Mouse (Mus musculus): Measurements from ENCODE around the gene Ube2o. TPM values are rescaled to one million over a fixed set of nuclear protein-coding genes. Genes with fewer than 3 reads are reported as not detected.

Ube2o gene
- total RNA-seq (2021) = 100 to 1,000 TPM; 134 to 139 TPM
- long read RNA-seq, experiment 1, full-length matches to known transcripts = 28 of 98 reads
- long read RNA-seq, experiment 1, partial matches to known transcripts = 27 of 98 reads
- long read RNA-seq, experiment 1, other reads (novel, unspliced or antisense) = 43 of 98 reads
- long read RNA-seq, experiment 2, full-length matches to known transcripts = 26 of 89 reads
- long read RNA-seq, experiment 2, partial matches to known transcripts = 52 of 89 reads
- long read RNA-seq, experiment 2, other reads (novel, unspliced or antisense) = 11 of 89 reads

GRCm38 (mm10) chr11:116581376-116581814, at the start of gene Ube2o:
Gene Ube2o (minus strand): TSS chr11:116581447.
- intact Hi-C loops (cut with DNase I) = no loop called here
- peak; percentile 85 to 90 for DNase-seq (ENCODE audit: low spot score in 2 of 2)

- intact Hi-C loops (cut with DNase I) = no loop called here
These were observed 49.1 kb upstream of the Ube2o start for GRCm38 (mm10) chr11:116630171-116630965.

GRCm38 (mm10) chr11:116629472-116629871, 48.2 kb upstream of the Ube2o start:
- intact Hi-C loops (cut with DNase I) = loop anchor here (2.0 to 5.0 kb wide), 2 partner anchors 43 to 77 kb away; partner anchors contain the start of gene Aanat
- DNase-seq (ENCODE audit: low spot score in 2 of 2) = no peak

More at GRCm38 (mm10) chr11:116630171-116630965, 49.1 kb upstream of the Ube2o start:
- no peak for DNase-seq (ENCODE audit: low spot score in 2 of 2)

DNA sequence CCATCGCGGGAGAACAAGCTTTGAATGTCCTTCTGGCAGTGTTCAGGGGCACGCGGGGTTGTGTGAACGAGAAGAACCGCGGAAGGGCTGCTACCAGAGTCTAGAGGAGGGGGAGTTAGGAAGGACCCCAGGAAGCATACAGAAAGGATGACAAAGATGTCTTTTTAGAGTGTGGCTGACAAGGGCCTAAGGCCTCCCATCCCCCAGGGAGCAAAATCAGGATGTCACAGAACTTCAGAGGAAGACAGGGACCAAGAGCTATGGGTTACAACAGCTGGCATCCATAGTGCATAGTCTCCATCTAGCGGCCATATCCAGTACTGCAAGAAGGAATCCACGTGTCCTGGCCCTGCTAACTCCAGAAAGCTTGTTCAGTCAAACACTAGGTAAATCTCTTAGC, 47.5 kb upstream of the Ube2o start:
- intact Hi-C loops (cut with DNase I) = loop anchor here (2.0 to 5.0 kb wide), 2 partner anchors 42 to 76 kb away; partner anchors contain the start of gene Aanat
- peak; percentile 95 for DNase-seq (ENCODE audit: low spot score in 2 of 2)

DNA sequence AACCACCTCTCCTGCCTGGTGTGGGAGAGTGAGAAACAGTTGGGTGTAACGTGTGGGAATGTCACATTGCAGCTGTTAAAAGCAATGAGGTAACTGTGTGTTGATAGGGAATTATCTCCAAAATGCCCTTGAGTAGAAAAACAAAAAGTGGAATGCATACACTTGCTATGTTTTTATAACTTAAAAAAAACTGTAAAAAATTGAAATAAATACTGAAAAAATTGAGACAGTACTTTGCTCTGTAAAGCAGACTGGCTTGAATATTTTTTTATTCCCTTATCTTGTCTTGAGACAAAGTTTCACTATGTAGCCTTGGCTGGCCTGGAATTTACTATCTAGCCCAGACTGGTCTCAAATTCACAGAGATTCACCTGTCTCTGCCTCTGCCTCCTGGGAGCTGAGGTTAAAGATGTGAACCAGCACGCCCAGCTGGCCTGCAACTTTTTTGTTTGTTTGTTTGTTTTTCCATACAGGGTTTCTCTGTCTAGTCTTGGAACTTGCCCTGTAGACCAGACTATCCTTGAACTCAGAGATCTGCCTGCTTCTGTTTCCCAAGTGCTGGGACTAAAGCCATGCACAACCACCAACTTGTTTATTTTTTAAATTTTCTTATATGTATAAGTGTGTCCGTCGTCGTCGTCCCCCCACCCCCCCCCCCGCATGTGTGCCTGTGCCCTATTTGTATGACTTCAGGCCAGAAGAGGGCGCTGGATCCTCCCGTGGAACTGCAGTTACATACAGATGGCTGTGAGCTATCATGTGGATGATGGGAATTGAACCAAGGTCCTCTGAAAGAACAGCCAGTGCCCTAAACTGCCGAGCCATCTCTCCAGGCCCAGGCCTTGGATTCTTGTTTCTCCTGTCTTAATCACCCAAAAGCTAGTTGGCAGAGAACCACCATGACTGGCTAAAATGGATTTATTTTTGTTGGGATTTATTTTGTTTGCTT, 46.1 kb upstream of the Ube2o start:
- DNase-seq (ENCODE audit: low spot score in 2 of 2) = no peak
- intact Hi-C loops (cut with DNase I) = loop anchor here (2.0 to 5.0 kb wide), 2 partner anchors 41 to 75 kb away; partner anchors contain the start of gene Aanat

DNA sequence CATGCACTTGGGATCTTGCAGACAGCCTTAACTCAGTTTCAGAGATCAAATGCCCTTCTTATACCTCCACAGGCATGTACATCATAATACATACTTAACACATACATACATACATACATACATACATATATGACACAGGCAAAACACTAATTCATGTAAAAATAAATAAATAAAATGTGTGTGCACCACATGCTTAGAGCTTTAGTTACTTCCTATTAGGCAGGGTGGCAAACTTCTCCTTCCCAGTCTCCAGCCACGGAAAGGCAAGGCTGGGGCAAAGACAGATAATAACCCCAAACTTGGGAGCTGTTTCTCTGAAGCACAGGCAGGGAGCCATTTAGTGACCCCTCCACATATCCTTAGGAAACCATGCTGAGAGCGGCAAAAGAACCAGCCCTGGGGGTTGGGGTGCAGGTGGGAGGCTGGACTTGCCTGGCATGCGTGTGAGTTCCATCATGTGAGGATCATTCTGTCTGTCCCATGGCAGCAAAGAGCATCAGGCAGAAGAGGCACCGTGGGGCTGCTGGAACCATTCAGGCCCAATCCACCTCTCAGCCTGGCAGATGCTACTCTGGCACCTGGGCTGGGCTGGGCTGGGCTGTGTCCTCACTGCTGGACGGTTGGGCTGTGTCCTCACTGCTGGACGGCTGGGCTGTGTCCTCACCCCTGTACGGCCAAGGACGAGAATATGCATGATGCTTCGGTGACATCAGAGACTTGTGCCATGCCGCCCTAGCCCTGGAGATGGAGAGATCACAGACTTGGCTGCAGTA, 45.2 kb upstream of the Ube2o start, which contains the start of gene Rhbdf2:
Gene Rhbdf2 (minus strand): TSS at position 721 of the 773 bp plus-strand sequence.
- intact Hi-C loops (cut with DNase I) = loop anchor here (5.0 kb wide), 1 partner anchor 74 kb away; no protein-coding TSS in a partner anchor

GRCm38 (mm10) chr11:116625081-116626000, 44.1 kb upstream of the Ube2o start:
- DNase-seq (ENCODE audit: low spot score in 2 of 2) = peak in 1 of 2 experiments; percentile 26
- intact Hi-C loops (cut with DNase I) = loop anchor here (5.0 kb wide), 1 partner anchor 73 kb away; no protein-coding TSS in a partner anchor

More for the DNA sequence above, 45.2 kb upstream of the Ube2o start, which contains the start of gene Rhbdf2:
- DNase-seq (ENCODE audit: low spot score in 2 of 2) = no peak

DNA sequence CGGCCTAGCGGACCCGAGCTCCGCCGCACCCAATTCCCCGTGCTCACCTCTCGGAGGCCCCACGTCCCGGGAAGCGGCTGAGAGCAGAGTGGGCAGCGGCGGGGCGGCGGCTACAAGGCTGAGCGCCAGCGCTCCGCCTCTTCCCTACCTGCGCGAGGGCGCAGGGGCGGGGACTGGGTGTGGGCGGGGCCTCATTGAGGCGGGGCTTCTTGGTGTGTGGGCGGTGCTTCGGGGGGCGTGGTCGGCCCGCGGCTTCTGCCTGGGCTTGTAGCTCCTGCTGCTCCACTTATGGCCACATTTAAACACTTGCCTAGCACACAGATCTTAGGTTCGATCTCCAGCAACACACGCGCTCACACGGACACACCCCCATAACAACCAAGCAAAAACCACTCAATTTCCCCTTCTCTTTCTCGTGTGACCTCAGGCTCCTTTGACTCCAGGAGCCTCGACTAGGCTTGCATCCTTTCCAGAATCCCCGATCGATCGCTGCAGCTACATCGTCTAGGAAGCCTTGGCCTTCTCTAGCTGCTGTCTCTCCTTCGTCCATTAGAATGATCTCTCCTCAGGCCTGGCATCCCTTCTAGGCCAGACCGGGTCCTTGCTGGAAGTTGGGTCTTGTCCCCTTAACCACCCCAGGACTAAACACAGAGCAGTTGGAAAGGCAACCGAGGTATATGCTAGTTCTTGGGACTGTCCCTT, 43.0 kb upstream of the Ube2o start:
- peak in 1 of 2 experiments; percentile 28 for DNase-seq (ENCODE audit: low spot score in 2 of 2)
- intact Hi-C loops (cut with DNase I) = no loop called here

DNA sequence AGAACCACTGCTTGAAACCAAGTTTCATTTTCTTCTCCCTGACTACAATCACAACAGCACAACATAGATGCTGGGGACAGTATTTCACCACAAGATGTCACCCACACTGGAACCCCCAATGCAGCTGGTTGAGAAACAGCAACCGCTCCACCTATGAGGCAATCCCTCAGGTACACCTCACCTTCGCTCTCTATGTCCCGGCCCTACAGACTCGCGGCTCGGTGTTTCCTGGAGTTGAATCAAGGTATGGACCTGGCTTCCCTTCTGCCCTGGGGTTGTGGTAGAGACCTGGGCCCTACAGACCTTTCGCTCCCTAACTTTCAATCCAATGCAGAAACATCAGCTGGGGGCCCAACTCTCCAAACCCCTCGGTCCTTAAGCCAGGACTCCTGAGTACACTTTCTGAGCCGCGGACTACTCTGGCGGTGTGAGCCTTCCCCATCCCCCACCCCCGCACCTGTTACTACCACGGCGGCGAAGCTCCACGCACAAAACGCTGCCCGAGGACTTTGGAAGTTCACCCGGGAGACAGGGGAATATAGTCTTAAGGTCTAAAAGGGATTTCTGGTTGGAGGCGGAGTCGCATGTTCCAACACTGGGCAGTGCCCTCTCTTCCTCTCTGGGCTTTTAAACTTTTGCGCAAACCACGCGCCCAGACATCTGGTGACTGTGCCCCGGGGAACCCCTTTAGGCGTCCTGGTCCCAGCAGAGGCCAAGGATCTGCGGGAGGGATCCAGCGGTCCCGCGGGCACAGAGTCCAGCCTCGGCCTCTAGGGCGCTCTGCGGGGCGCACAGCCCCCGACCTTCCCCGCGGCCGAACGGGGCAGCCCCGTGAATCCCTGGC, 42.3 kb upstream of the Ube2o start:
- intact Hi-C loops (cut with DNase I) = no loop called here
- no peak for DNase-seq (ENCODE audit: low spot score in 2 of 2)

GRCm38 (mm10) chr11:116621258-116621704, 40.0 kb upstream of the Ube2o start:
- DNase-seq (ENCODE audit: low spot score in 2 of 2) = peak; percentile 24 to 28
- intact Hi-C loops (cut with DNase I) = no loop called here

- intact Hi-C loops (cut with DNase I) = no loop called here
- no peak for DNase-seq (ENCODE audit: low spot score in 2 of 2)
These were observed 39.5 kb upstream of the Ube2o start for GRCm38 (mm10) chr11:116620559-116621253.

GRCm38 (mm10) chr11:116620073-116620472, 38.8 kb upstream of the Ube2o start:
- no peak for DNase-seq (ENCODE audit: low spot score in 2 of 2)
- intact Hi-C loops (cut with DNase I) = no loop called here

GRCm38 (mm10) chr11:116619561-116619960, 38.3 kb upstream of the Ube2o start:
- DNase-seq (ENCODE audit: low spot score in 2 of 2) = no peak
- intact Hi-C loops (cut with DNase I) = no loop called here

GRCm38 (mm10) chr11:116619156-116619555, 37.9 kb upstream of the Ube2o start:
- DNase-seq (ENCODE audit: low spot score in 2 of 2) = no peak
- intact Hi-C loops (cut with DNase I) = no loop called here

DNA sequence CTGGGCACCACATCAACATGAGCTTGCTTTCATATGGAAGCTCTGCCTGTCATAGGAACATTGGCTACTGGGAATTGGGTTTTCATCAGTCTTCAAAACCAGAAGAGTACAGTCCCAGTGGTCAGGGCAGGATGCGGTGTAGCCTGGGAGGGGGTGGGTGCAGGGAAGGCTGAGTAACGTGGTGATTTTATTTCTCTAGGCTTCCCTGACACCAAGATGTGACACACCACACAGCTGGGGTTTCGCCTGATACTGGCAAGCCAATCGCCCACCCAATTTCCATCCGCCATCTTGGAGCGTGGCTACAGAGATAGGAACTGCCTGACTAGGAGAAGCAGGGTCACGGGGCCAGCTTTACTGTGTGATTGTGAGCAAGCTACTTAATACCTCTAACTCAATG, 37.4 kb upstream of the Ube2o start:
- no peak for DNase-seq (ENCODE audit: low spot score in 2 of 2)
- intact Hi-C loops (cut with DNase I) = no loop called here
